Mouse (Mus musculus) hindbrain, postnatal 0 days (tissue): ENCODE data around the gene Gpr143. TPM values are rescaled to one million over a fixed set of nuclear protein-coding genes. Genes with fewer than 3 reads are reported as not detected.
"Not testable (repeated sequence)": the region's sequence is repeated elsewhere in the genome, so short reads cannot be mapped to it uniquely, and the experiment has no call there.

ENCODE experiments used
- ATAC-seq: fragments of 200-750 bp; cut with Nextera tagmentation; 2 replicates; pipeline ENCODE4 v1.8.0; 2017; ENCODE audit warnings: mild to moderate bottlenecking, moderate TSS enrichment, moderate library complexity
- DNase-seq: peaks from one replicate; pipeline ENCODE4 v3.0.0-alpha.2; 2015; ENCODE audit warnings: low spot score
- H3K27ac ChIP-seq: fragments of 300-500 bp; sonication (generic); 2 replicates; pipeline ENCODE4 v1.5.1; 2014; ENCODE audit warnings: mild to moderate bottlenecking
- H3K27me3 ChIP-seq: fragments of 300-500 bp; sonication (generic); 2 replicates; pipeline ENCODE4 v1.6.1; 2014; ENCODE audit warnings: low read length, mixed read lengths; ENCODE audit not compliant: insufficient read depth
- H3K36me3 ChIP-seq: fragments of 300-500 bp; sonication (generic); 2 replicates; pipeline ENCODE4 v1.6.1; 2014; ENCODE audit warnings: low read length, mixed read lengths; ENCODE audit not compliant: insufficient read depth
- H3K4me1 ChIP-seq: fragments of 300-500 bp; sonication (generic); 2 replicates; pipeline ENCODE4 v1.6.1; 2014; ENCODE audit warnings: antibody characterized with exemption, low read length, mixed read lengths; ENCODE audit not compliant: insufficient read depth
- H3K4me2 ChIP-seq: fragments of 300-500 bp; sonication (generic); 2 replicates; pipeline ENCODE4 v1.6.1; 2014; ENCODE audit warnings: low read depth, mild to moderate bottlenecking, low read length, moderate library complexity, mixed read lengths
- H3K4me3 ChIP-seq: fragments of 300-500 bp; sonication (generic); 2 replicates; pipeline ENCODE4 v1.5.1; 2014; ENCODE audit warnings: low read length
- H3K9ac ChIP-seq: fragments of 300-500 bp; sonication (generic); replicated peaks from 2 replicates; pipeline ENCODE4 v1.6.1; 2014; ENCODE audit warnings: mild to moderate bottlenecking, low read length, moderate library complexity, mixed read lengths
- H3K9me3 ChIP-seq: fragments of 300-500 bp; sonication (generic); 2 replicates; pipeline ENCODE4 v1.6.1; 2016; ENCODE audit warnings: low read length, mixed read lengths
- CTCF ChIP-seq: IDR thresholded peaks from 2 replicates; pipeline ENCODE4 v1.5.1; 2016; ENCODE audit warnings: antibody characterized with exemption, control low read depth, low read depth
- WGBS: fragments of 180-500 bp; shearing (Covaris S2); extraction: QIAGEN DNeasy Blood & Tissue Kit; methylation state at CpG from one replicate; pipeline ENCODE4 v1.1.7; 2014; 5-methylcytosine and 5-hydroxymethylcytosine counted together
- polyA plus RNA-seq: library from polyadenylated mRNA; unstranded; fragments of >200 nt; fragmentation: Nextera tagmentation; extraction: Ambion mirVana; gene quantifications from 2 replicates; pipeline ENCODE4 v1.2.1, GENCODE M21; 2015
- total RNA-seq: library from RNA; depleted of rRNA; stranded (reverse); fragments of >200 nt; gene quantifications from 2 replicates; pipeline ENCODE4 v1.2.3, GENCODE M21; 2014

The Gpr143 gene
- total and polyA plus RNA-seq, 2 experiments from 2014 or later, result 0.25 to 1.6 TPM

DNA sequence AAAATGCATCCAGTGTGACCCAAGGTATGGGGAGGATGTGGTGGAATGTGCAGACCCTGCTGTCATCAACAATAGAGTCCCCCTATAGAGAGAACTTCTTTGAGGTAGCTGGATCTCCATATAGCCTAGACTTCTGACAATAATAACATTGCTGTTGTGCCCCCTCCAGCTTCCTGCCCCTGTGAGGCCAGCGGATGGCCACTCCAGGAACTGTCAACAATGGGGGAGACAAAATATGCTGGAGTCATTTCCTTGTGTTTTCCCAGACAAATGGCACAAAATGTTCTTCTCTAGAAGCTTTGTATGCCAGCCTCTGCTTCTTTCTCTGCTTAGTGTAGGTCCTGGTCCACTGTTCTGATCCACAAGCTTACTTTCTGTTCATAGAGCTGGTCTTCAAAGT, 6.4 kb downstream of the Gpr143 start:
- H3K9me3 ChIP-seq, result no peaks in the 10 kb centered on the region
- H3K36me3 ChIP-seq, result no peaks in the 10 kb centered on the region
- DNase-seq, result no peak
- ATAC-seq, result no peak
- no peaks in the 10 kb centered on the region for H3K27me3 ChIP-seq
- TF ChIP-seq CTCF, result no peak
- H3K4me1 ChIP-seq, result no peaks in the 10 kb centered on the region
- no peak overlapping the region for H3K4me2 ChIP-seq
- H3K27ac ChIP-seq, result no peak overlapping the region
- no peak overlapping the region for H3K4me3 ChIP-seq
- no peak overlapping the region for H3K9ac ChIP-seq
- 91% methylated on average over 1 of the region's 1 CpGs for WGBS

DNA sequence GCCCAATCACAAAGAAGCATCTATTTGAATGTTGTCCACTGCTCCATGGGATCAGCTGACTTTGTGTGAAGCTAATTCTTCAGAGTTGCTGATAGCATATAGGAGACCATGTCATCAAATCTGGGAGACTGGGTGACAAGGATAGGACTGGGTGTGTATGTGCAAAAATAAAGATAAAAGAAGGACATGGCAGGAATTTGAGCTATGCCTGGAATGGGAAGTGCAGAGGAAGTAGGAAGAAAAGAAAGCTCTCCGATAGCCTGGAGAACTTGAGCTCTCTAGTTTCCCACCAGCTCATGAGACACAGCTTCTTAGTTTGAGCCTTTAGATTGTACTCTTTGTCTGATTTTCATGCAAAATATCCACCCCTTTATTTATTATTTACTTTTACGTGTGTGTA, 6.9 kb downstream of the Gpr143 start:
- TF ChIP-seq CTCF, result no peak
- Histone ChIP-seq H3K9ac (no peak overlapping the region), H3K36me3 (no peaks in the 10 kb centered on the region), H3K9me3 (no peaks in the 10 kb centered on the region), H3K4me2 (no peak overlapping the region), H3K4me3 (no peak overlapping the region), H3K4me1 (no peaks in the 10 kb centered on the region), H3K27me3 (no peaks in the 10 kb centered on the region), H3K27ac (no peak overlapping the region)
- WGBS, result 79% methylated on average over 2 of the region's 2 CpGs
- DNase-seq, result no peak
- ATAC-seq, result no peak

DNA sequence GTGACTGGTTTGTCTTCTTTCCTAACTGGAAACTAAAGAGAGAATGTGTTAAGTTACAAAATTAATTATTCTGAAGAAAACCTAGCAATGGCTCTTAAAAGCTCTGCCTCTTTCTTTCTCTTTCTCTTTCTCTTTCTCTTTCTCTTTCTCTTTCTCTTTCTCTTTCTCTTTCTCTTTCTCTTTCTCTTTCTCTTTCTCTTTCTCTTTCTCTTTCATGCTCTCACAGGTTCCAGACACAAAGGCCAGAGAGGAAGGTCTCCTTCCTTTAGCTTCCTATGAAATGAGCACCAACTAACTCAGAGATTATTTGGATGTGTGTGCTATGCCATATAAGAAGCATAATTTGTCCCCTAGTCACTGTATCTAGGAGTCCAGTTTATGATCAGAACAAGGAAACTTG, 23.6 kb downstream of the Gpr143 start:
- no peak overlapping the region for H3K27ac ChIP-seq
- no peak overlapping the region for H3K9ac ChIP-seq
- H3K4me3 ChIP-seq, result no peak overlapping the region
- DNase-seq (no peak), ATAC-seq (no peak)
- H3K4me1 ChIP-seq, result no peaks in the 10 kb centered on the region
- H3K36me3 ChIP-seq, result no peaks in the 10 kb centered on the region
- H3K9me3 ChIP-seq, result no peaks in the 10 kb centered on the region
- H3K4me2 ChIP-seq, result no peak overlapping the region
- no peak for TF ChIP-seq CTCF
- no peaks in the 10 kb centered on the region for H3K27me3 ChIP-seq

DNA sequence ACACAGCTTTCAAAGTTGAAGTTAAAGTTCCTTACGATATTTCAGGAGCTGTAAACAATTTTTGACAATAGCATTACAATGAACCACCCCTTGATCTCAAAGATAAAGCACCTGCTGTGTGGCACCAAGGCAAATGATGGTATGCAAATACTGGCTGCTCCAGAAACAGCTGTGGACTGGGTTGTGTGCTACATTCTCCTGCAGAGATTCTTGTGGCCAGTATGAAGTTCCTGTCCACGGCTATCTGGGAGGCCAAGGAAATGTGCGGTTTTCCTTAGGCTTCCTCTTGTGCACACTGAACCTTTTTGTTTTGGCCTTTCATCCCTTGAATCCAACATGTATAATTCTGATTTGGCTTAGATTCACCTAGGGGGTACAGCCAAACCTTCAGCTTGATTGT, 31.6 kb downstream of the Gpr143 start:
- no peaks in the 10 kb centered on the region for H3K9me3 ChIP-seq
- WGBS, result 60% methylated on average over 3 of the region's 3 CpGs
- H3K4me2 ChIP-seq, result no peak overlapping the region
- no peaks in the 10 kb centered on the region for H3K36me3 ChIP-seq
- no peak for ATAC-seq
- H3K4me1 ChIP-seq, result no peaks in the 10 kb centered on the region
- DNase-seq, result no peak
- no peaks in the 10 kb centered on the region for H3K27me3 ChIP-seq
- no peak for TF ChIP-seq CTCF
- no peak overlapping the region for H3K4me3 ChIP-seq
- H3K9ac ChIP-seq, result no peak overlapping the region
- no peak overlapping the region for H3K27ac ChIP-seq

DNA sequence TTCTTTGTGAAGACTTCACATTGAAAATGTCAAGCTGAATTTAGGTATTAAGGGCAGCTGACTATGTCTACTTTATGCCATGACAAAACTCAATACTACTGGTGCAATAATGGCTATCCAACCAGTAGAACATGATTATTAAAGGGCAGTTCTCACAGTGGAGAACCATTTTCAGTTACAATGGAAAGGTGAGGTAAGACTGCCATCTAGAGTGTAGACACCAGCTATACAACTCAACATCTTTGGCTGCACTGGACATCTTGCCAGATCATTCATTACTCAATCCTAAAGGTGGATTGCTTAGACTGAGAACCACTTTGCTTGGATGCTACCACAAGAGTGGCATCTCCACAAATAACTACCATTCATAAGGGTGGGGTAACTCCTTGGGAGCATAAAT, 37.3 kb downstream of the Gpr143 start:
- Histone ChIP-seq H3K4me3 (no peak overlapping the region), H3K4me1 (no peaks in the 10 kb centered on the region), H3K27ac (no peak overlapping the region), H3K4me2 (no peak overlapping the region), H3K9ac (no peak overlapping the region), H3K27me3 (no peaks in the 10 kb centered on the region), H3K36me3 (no peaks in the 10 kb centered on the region), H3K9me3 (no peaks in the 10 kb centered on the region)
- ATAC-seq, result no peak
- peak; percentile 61 for TF ChIP-seq CTCF
- DNase-seq, result peak; percentile 8

DNA sequence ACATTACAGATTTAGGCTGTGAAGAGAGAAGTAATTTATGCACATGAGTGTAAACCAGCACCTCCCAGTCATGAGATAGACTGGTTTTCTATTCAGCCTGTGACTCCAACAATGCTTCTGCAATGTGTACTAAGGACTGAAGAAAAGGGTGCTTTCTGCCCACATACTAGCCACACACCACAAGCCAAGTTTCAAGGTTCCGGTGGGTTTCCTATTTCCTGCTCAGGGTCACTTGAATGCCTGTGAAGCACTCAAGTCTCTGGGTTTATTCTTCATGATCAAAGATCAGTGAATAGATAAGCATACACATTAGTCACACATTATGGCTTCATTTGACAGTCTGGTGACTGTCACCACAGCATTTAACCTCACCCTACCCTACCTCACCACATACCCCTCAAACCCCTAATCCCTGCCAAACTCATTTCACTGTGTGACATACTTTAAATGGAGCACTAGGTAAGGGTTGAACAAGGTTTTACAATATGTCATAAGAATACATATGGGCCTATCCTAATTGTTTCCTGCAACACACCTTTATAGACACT, 49.4 kb downstream of the Gpr143 start:
- not testable (repeated sequence) for H3K36me3 ChIP-seq, ATAC-seq, H3K9me3 ChIP-seq, H3K27me3 ChIP-seq, H3K27ac ChIP-seq, H3K4me3 ChIP-seq, H3K9ac ChIP-seq, H3K4me1 ChIP-seq, DNase-seq, H3K4me2 ChIP-seq
- WGBS, result no CpG with 5 or more reads among the region's 1 CpGs

DNA sequence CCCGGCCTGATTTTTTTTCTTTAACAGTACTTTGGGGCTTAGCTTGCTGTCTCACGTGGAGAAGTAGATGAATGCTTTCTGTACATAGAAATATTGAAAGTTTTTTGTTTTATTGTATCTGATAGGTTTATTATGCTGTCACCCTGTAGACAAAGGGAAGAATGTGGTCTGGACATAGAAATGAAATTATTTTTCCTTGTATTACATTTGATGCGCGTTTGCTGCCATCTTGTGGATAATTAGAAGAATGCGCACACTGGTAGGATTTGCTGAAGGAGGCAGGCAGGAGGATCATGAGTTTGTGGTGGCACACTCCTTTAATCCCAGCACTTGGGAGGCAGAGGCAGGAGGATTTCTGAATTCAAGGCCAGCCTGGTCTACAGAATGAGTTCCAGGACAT, 53.2 kb downstream of the Gpr143 start:
- H3K9me3 ChIP-seq, H3K27ac ChIP-seq, H3K27me3 ChIP-seq, H3K4me1 ChIP-seq, H3K4me3 ChIP-seq, ATAC-seq, H3K9ac ChIP-seq, H3K4me2 ChIP-seq, H3K36me3 ChIP-seq: not testable (repeated sequence)
- DNase-seq, result peak; percentile 71
- TF ChIP-seq CTCF, result peak; percentile 71
- WGBS, result 32% methylated on average over 5 of the region's 5 CpGs
